Mouse (Mus musculus) kidney, postnatal 0 days (tissue): ENCODE data around the gene Ccdc61. TPM values are rescaled to one million over a fixed set of nuclear protein-coding genes. Genes with fewer than 3 reads are reported as not detected.
A peak's percentile ranks its signal among the peaks of the same experiment; 100 is the strongest.

ENCODE experiments used
- ATAC-seq: fragments of 200-750 bp; cut with Nextera tagmentation; replicated peaks from 2 replicates; pipeline ENCODE4 v1.8.0; 2017; ENCODE audit warnings: low read depth, moderate number of reproducible peaks, moderate TSS enrichment, moderate library complexity; ENCODE audit not compliant: low FRiP score
- DNase-seq: peaks from one replicate; pipeline ENCODE4 v3.0.0-alpha.2; 2016; ENCODE audit warnings: low spot score
- H3K27ac ChIP-seq: fragments of 300-500 bp; sonication (generic); 2 replicates; pipeline ENCODE4 v1.5.1; 2014; ENCODE audit warnings: mild to moderate bottlenecking
- H3K27me3 ChIP-seq: fragments of 300-500 bp; sonication (generic); 2 replicates; pipeline ENCODE4 v1.6.1; 2014; ENCODE audit warnings: low read length, mixed read lengths; ENCODE audit not compliant: insufficient read depth
- H3K36me3 ChIP-seq: fragments of 300-500 bp; sonication (generic); 2 replicates; pipeline ENCODE4 v1.6.1; 2014; ENCODE audit warnings: low read length, mixed read lengths; ENCODE audit not compliant: insufficient read depth
- H3K4me1 ChIP-seq: fragments of 300-500 bp; sonication (generic); replicated peaks from 2 replicates; pipeline ENCODE4 v1.6.1; 2014; ENCODE audit warnings: antibody characterized with exemption, low read length, mixed read lengths; ENCODE audit not compliant: insufficient read depth
- H3K4me2 ChIP-seq: fragments of 300-500 bp; sonication (generic); 2 replicates; pipeline ENCODE4 v1.6.1; 2014; ENCODE audit warnings: mild to moderate bottlenecking, low read length, moderate library complexity, mixed read lengths
- H3K4me3 ChIP-seq: fragments of 300-500 bp; sonication (generic); replicated peaks from 2 replicates; pipeline ENCODE4 v1.5.1; 2014; ENCODE audit warnings: low read depth, low read length
- H3K9ac ChIP-seq: fragments of 300-500 bp; sonication (generic); 2 replicates; pipeline ENCODE4 v1.6.1; 2014; ENCODE audit warnings: low read depth, low read length
- H3K9me3 ChIP-seq: fragments of 300-500 bp; sonication (generic); replicated peaks from 2 replicates; pipeline ENCODE4 v1.6.1; 2016; ENCODE audit warnings: low read length, inconsistent platforms, mixed read lengths
- CTCF ChIP-seq: IDR thresholded peaks from 2 replicates; pipeline ENCODE4 v1.5.1; 2016; ENCODE audit warnings: antibody characterized with exemption, low read depth, mild to moderate bottlenecking, moderate library complexity
- WGBS: fragments of 180-500 bp; shearing (Covaris S2); extraction: QIAGEN DNeasy Blood & Tissue Kit; methylation state at CpG from one replicate; pipeline ENCODE4 v1.1.7; 2014; 5-methylcytosine and 5-hydroxymethylcytosine counted together
- polyA plus RNA-seq: library from polyadenylated mRNA; unstranded; fragments of >200 nt; fragmentation: Nextera tagmentation; extraction: Ambion mirVana; gene quantifications from 2 replicates; pipeline ENCODE4 v1.2.1, GENCODE M21; 2015

Ccdc61 gene
- polyA plus RNA-seq, 1 experiment from 2014 or later = 26.3 TPM

GRCm38 (mm10) chr7:18884745-18885422, 25.3 kb downstream of the Ccdc61 start:
- WGBS = 57% methylated on average over 13 of the region's 13 CpGs
- no peak for ATAC-seq

DNA sequence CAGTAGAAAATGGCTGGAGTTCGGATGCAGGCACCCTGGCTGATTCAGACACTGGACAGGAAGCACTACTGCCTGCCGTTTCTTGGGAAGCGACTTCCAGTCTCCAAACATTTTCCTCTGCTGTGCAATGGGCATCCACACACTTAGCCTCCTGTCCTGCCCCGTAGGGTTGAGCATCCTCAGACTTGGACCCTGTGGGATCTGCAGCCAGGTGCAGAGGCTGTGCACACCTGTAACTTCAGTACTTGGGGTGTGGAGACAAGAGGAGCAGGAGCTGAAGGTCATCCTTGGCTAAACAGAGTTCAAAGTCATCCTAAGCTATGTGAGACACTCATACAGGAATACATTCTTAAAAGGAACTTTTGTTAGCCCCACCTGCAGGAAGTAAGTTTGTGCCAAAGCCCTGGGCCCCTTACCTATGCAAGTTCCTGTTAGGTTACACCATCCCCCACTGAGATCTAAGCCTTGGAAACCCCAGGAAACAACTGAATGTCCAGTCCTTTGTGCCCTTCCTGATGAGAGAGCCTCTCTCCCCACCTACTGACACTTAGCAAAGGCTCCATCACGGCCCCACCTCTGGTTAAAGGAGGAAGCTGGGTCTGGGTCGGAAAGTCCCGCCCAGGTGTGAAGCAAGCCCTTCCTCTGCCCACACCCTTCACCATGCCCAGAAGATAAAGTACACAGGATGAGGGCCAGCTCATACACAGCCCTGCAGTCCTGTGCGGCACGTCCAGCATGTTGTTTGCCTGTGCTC, 26.0 kb downstream of the Ccdc61 start:
- TF ChIP-seq CTCF = no peak
- no peak for DNase-seq
- ATAC-seq = no peak
- Histone ChIP-seq H3K27me3 (no peaks in the 10 kb centered on the region), H3K4me1 (no peaks in the 10 kb centered on the region), H3K4me3 (no peak overlapping the region), H3K4me2 (no peak overlapping the region), H3K9me3 (no peaks in the 10 kb centered on the region), H3K27ac (no peak overlapping the region), H3K36me3 (no peaks in the 10 kb centered on the region), H3K9ac (no peak overlapping the region)
- 53% methylated on average over 9 of the region's 9 CpGs for WGBS

More at GRCm38 (mm10) chr7:18884745-18885422, 25.3 kb downstream of the Ccdc61 start:
- no peak for TF ChIP-seq CTCF
- Histone ChIP-seq H3K36me3 (no peaks in the 10 kb centered on the region), H3K4me1 (no peaks in the 10 kb centered on the region), H3K27me3 (no peaks in the 10 kb centered on the region), H3K9me3 (no peaks in the 10 kb centered on the region), H3K9ac (no peak overlapping the region), H3K4me3 (no peak overlapping the region), H3K4me2 (no peak overlapping the region), H3K27ac (no peak overlapping the region)
- no peak for DNase-seq

DNA sequence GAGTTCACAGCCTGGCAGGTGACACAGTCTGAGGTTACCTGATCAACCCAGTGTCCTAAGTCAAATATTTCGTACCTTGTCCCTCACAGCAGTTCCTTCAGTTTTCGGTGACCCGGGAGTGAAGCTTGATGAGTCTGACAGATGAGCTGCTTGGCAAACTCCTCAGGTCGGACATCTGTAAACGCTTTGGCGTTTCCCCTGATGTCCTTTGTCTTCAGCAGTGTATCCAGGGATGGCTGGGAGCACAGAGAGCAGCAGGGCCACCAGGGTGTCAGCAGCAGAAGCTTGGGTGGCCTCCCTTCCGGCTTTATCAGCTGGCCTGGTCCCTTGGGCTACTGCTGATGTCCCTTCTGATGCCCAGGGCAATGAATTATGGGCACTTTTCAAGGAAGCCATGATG, 31.5 kb downstream of the Ccdc61 start:
- Histone ChIP-seq H3K36me3 (no peaks in the 10 kb centered on the region), H3K27me3 (no peaks in the 10 kb centered on the region), H3K4me2 (no peak overlapping the region), H3K4me1 (no peaks in the 10 kb centered on the region), H3K4me3 (no peak overlapping the region), H3K9ac (no peak overlapping the region), H3K9me3 (no peaks in the 10 kb centered on the region), H3K27ac (no peak overlapping the region)
- 70% methylated on average over 7 of the region's 7 CpGs for WGBS
- TF ChIP-seq CTCF = no peak
- no peak for ATAC-seq
- DNase-seq = no peak

DNA sequence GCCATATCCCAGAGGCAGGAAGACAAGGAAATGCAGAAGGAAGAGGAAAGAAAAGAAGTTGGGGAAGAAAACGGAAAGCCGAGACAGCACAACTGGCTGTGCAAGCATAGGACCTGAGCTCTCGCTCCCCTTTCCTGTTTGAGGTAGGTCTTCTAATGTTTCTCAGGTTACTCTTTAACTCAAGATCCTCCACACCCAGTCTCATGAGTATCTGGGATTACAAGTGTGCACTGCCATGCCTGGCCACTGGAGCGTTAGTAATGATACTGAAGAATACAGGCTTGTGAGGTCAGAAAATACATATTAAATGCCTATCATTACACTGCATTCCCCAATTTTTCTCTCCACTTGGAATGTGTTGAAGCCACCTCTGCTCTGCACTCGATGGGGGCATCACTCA, 34.8 kb downstream of the Ccdc61 start:
- H3K4me1 ChIP-seq = no peaks in the 10 kb centered on the region
- H3K9me3 ChIP-seq = no peaks in the 10 kb centered on the region
- H3K36me3 ChIP-seq = no peaks in the 10 kb centered on the region
- H3K4me3 ChIP-seq = no peak overlapping the region
- H3K9ac ChIP-seq = no peak overlapping the region
- no peak for TF ChIP-seq CTCF
- 79% methylated on average over 5 of the region's 5 CpGs for WGBS
- ATAC-seq = no peak
- DNase-seq = no peak
- H3K27ac ChIP-seq = no peak overlapping the region
- H3K27me3 ChIP-seq = no peaks in the 10 kb centered on the region; the same call in 1 of the 2 replicates
- H3K4me2 ChIP-seq = no peak overlapping the region

GRCm38 (mm10) chr7:18873253-18873652, 37.0 kb downstream of the Ccdc61 start:
- peak; percentile 95 for TF ChIP-seq CTCF
- Histone ChIP-seq H3K9ac (peak overlapping the region; percentile 19; the same call in 1 of the 2 replicates), H3K4me2 (peak overlapping the region; percentile 73), H3K36me3 (no peaks in the 10 kb centered on the region), H3K27me3 (no peaks in the 10 kb centered on the region; the same call in 1 of the 2 replicates), H3K4me3 (peak overlapping the region; percentile 35), H3K4me1 (no peaks in the 10 kb centered on the region), H3K9me3 (no peaks in the 10 kb centered on the region), H3K27ac (no peak overlapping the region)
- DNase-seq = peak; percentile 92
- WGBS = under 1% methylated on average over 10 of the region's 10 CpGs
- peak; percentile 69 for ATAC-seq

- ATAC-seq = no peak
- peak overlapping the region; percentile 35 for H3K4me3 ChIP-seq
- H3K4me1 ChIP-seq = no peaks in the 10 kb centered on the region
- no peak for TF ChIP-seq CTCF
- H3K27ac ChIP-seq = no peak overlapping the region
- no peak for DNase-seq
- H3K9ac ChIP-seq = peak overlapping the region; percentile 19
- no peaks in the 10 kb centered on the region; the same call in 1 of the 2 replicates for H3K27me3 ChIP-seq
- H3K36me3 ChIP-seq = no peaks in the 10 kb centered on the region
- no peaks in the 10 kb centered on the region for H3K9me3 ChIP-seq
- 2% methylated on average over 7 of the region's 7 CpGs for WGBS
- peak overlapping the region; percentile 73 for H3K4me2 ChIP-seq
These were observed 37.4 kb downstream of the Ccdc61 start for GRCm38 (mm10) chr7:18872816-18873215.
